Mouse (Mus musculus): ENCODE data around the gene Lamtor4. TPM values are rescaled to one million over a fixed set of nuclear protein-coding genes. Genes with fewer than 3 reads are reported as not detected.
A peak's percentile ranks its signal among the peaks of the same experiment; 100 is the strongest.

The Lamtor4 gene
- polyA plus RNA-seq, 1 experiment from 2014 or later: 85.0 TPM

DNA sequence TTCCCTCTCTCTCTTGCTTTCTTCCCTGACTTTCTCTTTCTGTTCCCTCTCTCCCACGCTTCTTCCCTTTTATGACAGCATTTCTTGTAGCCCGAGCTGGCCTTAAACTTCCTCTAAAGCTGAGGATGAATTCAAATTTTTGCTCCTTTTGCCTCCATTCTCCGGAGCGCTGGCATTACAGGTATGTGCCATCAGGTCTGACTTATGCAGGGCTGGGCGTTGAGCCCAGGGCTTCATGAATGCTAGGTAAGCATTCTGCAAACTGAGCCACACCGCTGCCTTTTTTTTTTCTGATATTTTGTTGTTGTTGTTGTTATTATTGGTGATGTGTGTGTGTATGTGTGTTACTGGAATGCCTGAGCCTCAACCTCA lies 8.9 kb downstream of the Lamtor4 start:
- Histone ChIP-seq H3K4me2 (replicated peaks) (peak overlapping the region; percentile 91), H3K9ac (peak overlapping the region; percentile 96), H3K9me3 (ENCODE audit: control insufficient read depth, low read length) (no peaks in the 10 kb centered on the region), H3K27me3 (ENCODE audit: control insufficient read depth, insufficient read depth, low read length) (no peaks in the 10 kb centered on the region), H3K4me1 (replicated peaks; ENCODE audit: control insufficient read depth, insufficient read depth, low read length) (peaks cover 20% of the 10 kb centered on the region), H3K36me3 (replicated peaks; ENCODE audit: control insufficient read depth, insufficient read depth) (peaks cover 43% of the 10 kb centered on the region), H3K27ac (peak overlapping the region; percentile 82), H3K4me3 (replicated peaks; ENCODE audit: low read length) (peak overlapping the region; percentile 93)
- 14% methylated on average over 6 of the region's 6 CpGs for WGBS
- no peak for ATAC-seq (ENCODE audit: low FRiP score)
- no peak for DNase-seq (ENCODE audit: low spot score)

DNA sequence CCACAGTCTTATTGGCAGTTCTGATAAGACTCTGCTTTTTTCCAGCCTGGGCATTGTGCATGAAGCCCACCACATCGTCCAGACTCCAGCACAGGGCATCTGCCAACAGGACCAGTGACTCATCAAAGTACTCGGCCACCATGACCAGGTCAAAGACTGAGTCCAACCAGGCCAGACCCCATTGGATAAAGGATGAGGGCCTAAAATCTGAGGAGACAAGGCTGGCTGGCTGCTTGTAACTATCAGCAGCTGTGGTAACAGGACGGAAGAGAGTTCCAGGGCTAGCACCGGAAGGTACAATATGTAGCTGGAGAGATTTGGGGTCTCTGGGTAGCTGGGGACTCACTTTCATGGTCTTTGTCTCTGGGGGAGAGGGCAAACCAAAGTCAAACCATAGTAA lies 10.4 kb downstream of the Lamtor4 start:
- no peak overlapping the region for H3K27ac ChIP-seq
- no peaks in the 10 kb centered on the region for H3K27me3 ChIP-seq (ENCODE audit: control insufficient read depth, insufficient read depth, low read length)
- H3K4me1 ChIP-seq (replicated peaks; ENCODE audit: control insufficient read depth, insufficient read depth, low read length): peaks cover 20% of the 10 kb centered on the region
- no peak overlapping the region for H3K4me2 ChIP-seq (replicated peaks)
- no peak overlapping the region for H3K9ac ChIP-seq
- ATAC-seq (ENCODE audit: low FRiP score): no peak
- H3K4me3 ChIP-seq (replicated peaks; ENCODE audit: low read length): no peak overlapping the region
- H3K36me3 ChIP-seq (replicated peaks; ENCODE audit: control insufficient read depth, insufficient read depth): peaks cover 28% of the 10 kb centered on the region
- H3K9me3 ChIP-seq (ENCODE audit: control insufficient read depth, low read length): no peaks in the 10 kb centered on the region
- WGBS: 96% methylated on average over 4 of the region's 4 CpGs
- DNase-seq (ENCODE audit: low spot score): no peak

DNA sequence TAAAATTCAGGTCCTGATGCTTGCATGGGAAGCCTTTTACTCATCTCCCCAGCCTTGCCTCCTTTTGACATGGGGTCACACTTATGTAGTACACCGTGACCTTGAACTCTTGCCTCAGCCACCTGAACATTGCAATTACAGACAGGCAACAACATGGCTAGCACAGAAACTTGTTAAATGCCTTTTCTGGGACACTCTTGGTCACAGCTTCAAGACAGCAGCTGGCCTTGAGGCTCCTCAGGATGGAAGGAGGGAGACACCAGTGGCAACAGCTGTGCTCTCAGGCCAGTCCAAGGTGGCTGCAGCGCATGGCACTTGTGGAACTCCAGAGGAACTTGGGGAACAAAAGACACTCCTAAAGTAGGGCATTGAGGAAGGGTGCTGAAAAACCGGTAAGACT lies 11.8 kb downstream of the Lamtor4 start:
- DNase-seq (ENCODE audit: low spot score): no peak
- 83% methylated on average over 3 of the region's 3 CpGs for WGBS
- Histone ChIP-seq H3K27ac (no peak overlapping the region), H3K36me3 (replicated peaks; ENCODE audit: control insufficient read depth, insufficient read depth) (peaks cover 14% of the 10 kb centered on the region), H3K4me1 (replicated peaks; ENCODE audit: control insufficient read depth, insufficient read depth, low read length) (peaks cover 20% of the 10 kb centered on the region), H3K9me3 (ENCODE audit: control insufficient read depth, low read length) (no peaks in the 10 kb centered on the region), H3K4me2 (replicated peaks) (no peak overlapping the region), H3K4me3 (replicated peaks; ENCODE audit: low read length) (no peak overlapping the region), H3K27me3 (ENCODE audit: control insufficient read depth, insufficient read depth, low read length) (no peaks in the 10 kb centered on the region), H3K9ac (no peak overlapping the region)
- ATAC-seq (ENCODE audit: low FRiP score): no peak

DNA sequence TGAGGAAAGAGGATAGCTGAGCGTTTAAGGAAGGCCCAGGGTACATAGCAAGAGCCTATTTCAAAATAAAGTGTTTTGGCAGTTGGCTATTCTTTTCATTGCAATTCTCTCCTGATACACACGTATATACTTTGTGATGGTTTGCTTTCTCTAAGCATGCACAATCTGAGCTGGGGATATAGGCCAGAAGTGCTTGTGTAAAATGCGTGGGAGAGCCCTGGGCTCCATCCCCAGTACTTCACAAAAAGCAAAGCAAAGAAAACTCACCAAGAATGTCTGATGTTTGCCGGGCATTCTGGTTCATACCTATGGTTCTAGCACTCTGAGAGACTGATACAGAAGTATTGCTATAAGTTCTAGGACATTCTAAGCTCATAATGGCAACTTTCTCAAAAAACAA lies 13.7 kb downstream of the Lamtor4 start:
- no peak overlapping the region for H3K4me3 ChIP-seq (replicated peaks; ENCODE audit: low read length)
- ATAC-seq (ENCODE audit: low FRiP score) (no peak), DNase-seq (ENCODE audit: low spot score) (no peak)
- no peaks in the 10 kb centered on the region for H3K27me3 ChIP-seq (ENCODE audit: control insufficient read depth, insufficient read depth, low read length)
- H3K27ac ChIP-seq: no peak overlapping the region
- H3K36me3 ChIP-seq (replicated peaks; ENCODE audit: control insufficient read depth, insufficient read depth): peaks cover 13% of the 10 kb centered on the region
- H3K4me1 ChIP-seq (replicated peaks; ENCODE audit: control insufficient read depth, insufficient read depth, low read length): peaks cover 17% of the 10 kb centered on the region
- no peak overlapping the region for H3K9ac ChIP-seq
- WGBS: 86% methylated on average over 4 of the region's 4 CpGs
- H3K9me3 ChIP-seq (ENCODE audit: control insufficient read depth, low read length): no peaks in the 10 kb centered on the region
- H3K4me2 ChIP-seq (replicated peaks): no peak overlapping the region

DNA sequence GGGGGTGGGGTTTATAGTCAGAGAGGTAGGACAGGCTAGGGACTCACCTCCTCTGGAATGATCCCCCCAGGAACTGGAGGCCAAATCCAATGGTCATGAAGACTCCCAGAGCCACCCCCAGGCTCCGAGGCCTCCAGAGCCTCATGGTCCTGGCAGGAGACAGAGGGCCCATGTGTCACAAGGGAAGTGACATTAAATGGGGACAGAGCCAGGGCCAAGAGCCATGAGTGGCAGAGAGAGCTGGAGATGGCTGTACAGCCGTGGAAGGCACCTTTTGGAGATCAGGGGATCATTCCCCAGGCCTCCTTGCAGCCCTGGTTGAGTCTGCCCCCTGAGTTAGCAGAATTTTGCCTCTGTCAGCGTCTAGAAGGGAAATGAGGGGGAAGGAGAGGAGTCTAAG lies 15.9 kb downstream of the Lamtor4 start:
- Histone ChIP-seq H3K9me3 (ENCODE audit: control insufficient read depth, low read length) (no peaks in the 10 kb centered on the region), H3K27me3 (ENCODE audit: control insufficient read depth, insufficient read depth, low read length) (no peaks in the 10 kb centered on the region), H3K36me3 (replicated peaks; ENCODE audit: control insufficient read depth, insufficient read depth) (peaks cover 23% of the 10 kb centered on the region), H3K27ac (no peak overlapping the region), H3K4me3 (replicated peaks; ENCODE audit: low read length) (no peak overlapping the region), H3K4me1 (replicated peaks; ENCODE audit: control insufficient read depth, insufficient read depth, low read length) (peaks cover 23% of the 10 kb centered on the region), H3K4me2 (replicated peaks) (no peak overlapping the region), H3K9ac (no peak overlapping the region)
- 47% methylated on average over 3 of the region's 3 CpGs for WGBS
- DNase-seq (ENCODE audit: low spot score) (no peak), ATAC-seq (ENCODE audit: low FRiP score) (no peak)

DNA sequence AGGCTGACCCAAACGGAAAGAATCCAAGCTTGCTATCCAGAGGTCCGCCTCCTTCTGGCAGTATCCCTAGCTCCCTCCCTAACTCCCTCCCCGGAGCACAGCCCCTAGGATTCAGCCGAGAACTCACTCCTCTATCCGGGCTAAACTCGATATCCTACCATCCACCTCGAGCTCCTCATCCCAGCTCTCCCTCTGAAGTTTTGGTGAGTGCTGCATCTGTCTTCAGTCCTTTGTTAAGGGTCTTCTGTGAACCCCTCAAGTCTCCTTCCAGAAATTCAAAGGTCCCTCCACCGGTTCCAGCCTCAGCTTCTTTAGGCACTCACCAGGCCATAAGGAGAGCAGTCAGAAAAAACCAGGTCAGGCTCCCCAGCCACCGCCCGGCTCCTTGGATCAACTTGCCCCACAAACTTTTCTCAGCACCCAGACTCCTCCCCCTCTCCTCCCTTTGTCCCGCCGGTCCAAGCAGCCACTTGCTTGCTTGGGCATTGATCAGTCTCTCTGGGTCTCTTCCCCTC lies 17.2 kb downstream of the Lamtor4 start, which contains the start of gene Gal3st4:
Gene Gal3st4, minus strand, starts transcription at position 432 of the 515 bp plus-strand sequence.
- Histone ChIP-seq H3K27ac (peak within 1 kb of the TSS; percentile 17; the same call in 1 of the 2 replicates), H3K27me3 (ENCODE audit: control insufficient read depth, insufficient read depth, low read length) (no peaks in the 10 kb centered on the region), H3K4me3 (replicated peaks; ENCODE audit: low read length) (peak within 1 kb of the TSS; percentile 4; the same call in 1 of the 2 replicates), H3K9ac (peak within 1 kb of the TSS; percentile 45), H3K4me2 (replicated peaks) (peak within 1 kb of the TSS; percentile 39), H3K9me3 (ENCODE audit: control insufficient read depth, low read length) (no peaks in the 10 kb centered on the region), H3K36me3 (replicated peaks; ENCODE audit: control insufficient read depth, insufficient read depth) (peaks cover 29% of the 10 kb centered on the region), H3K4me1 (replicated peaks; ENCODE audit: control insufficient read depth, insufficient read depth, low read length) (peaks cover 36% of the 10 kb centered on the region)
- DNase-seq (ENCODE audit: low spot score) (no peak), ATAC-seq (ENCODE audit: low FRiP score) (no peak)
- WGBS: 1% methylated on average over 12 of the region's 12 CpGs

DNA sequence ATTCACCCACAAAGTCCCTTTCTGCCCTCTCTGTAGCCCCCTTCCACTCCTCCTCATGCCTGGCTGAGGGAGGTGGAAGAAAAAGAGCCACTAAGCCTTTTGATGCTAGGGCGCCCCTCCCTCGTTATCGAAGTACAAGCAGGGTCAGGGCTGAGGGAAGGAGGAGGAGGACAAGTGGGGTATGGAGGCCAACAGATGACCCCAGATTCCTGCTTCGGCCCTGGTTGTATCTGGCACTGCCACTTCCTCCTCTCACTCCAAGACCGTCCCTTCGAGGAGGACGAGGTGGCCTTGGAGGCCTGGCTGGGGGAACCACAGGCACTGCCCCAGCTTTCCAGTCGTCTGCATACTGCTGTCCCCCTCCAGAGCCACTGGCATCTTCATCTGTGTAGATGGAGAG lies 18.9 kb downstream of the Lamtor4 start:
- Histone ChIP-seq H3K9ac (no peak overlapping the region), H3K36me3 (replicated peaks; ENCODE audit: control insufficient read depth, insufficient read depth) (peaks cover 38% of the 10 kb centered on the region), H3K27ac (no peak overlapping the region), H3K9me3 (ENCODE audit: control insufficient read depth, low read length) (no peaks in the 10 kb centered on the region), H3K4me1 (replicated peaks; ENCODE audit: control insufficient read depth, insufficient read depth, low read length) (peaks cover 52% of the 10 kb centered on the region), H3K4me2 (replicated peaks) (no peak overlapping the region), H3K27me3 (ENCODE audit: control insufficient read depth, insufficient read depth, low read length) (no peaks in the 10 kb centered on the region), H3K4me3 (replicated peaks; ENCODE audit: low read length) (no peak overlapping the region)
- no peak for DNase-seq (ENCODE audit: low spot score)
- 42% methylated on average over 8 of the region's 8 CpGs for WGBS
- no peak for ATAC-seq (ENCODE audit: low FRiP score)

DNA sequence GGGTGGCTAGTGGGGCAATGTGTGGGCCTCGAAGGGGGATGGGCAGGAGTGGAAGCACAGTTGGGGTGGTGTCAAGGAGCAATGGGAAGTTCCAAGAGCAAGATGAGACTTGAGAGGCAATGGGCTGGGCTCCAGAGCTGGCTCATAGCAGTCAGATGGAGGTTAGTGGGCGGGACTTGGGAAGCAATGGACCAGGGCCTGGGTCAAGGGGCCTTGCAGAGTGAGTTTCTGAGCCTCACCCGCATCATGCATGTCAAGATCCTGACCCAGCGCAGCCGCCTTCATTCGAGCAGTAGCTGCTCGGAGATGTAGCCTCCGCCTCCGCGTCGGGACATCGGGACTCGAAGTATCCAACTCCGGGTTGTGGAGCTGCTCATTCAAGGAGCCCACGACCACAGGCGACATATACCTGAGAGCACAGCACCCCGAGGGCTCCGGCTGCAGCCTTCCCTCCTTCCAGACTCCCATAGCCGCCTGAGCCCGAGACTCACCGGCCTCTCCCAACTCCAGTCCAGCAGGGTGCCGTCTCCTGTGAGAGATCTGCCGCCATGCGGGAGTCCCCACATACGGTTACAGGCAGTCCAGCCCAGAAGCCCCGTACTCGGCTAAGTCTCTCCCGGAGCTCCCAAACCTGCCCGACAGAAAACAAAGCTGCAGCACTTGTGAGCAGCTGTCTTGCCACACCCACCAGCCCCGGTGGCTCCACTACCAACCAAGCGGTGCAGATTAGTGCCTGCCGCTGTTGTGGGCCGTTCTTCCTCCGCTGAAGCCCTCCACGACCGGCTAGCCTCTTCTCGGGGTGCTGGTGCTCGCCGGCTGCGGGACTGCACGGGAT lies 20.2 kb downstream of the Lamtor4 start:
- Histone ChIP-seq H3K27ac (no peak overlapping the region), H3K36me3 (replicated peaks; ENCODE audit: control insufficient read depth, insufficient read depth) (peaks cover 38% of the 10 kb centered on the region), H3K4me1 (replicated peaks; ENCODE audit: control insufficient read depth, insufficient read depth, low read length) (peaks cover 52% of the 10 kb centered on the region), H3K27me3 (ENCODE audit: control insufficient read depth, insufficient read depth, low read length) (no peaks in the 10 kb centered on the region), H3K9me3 (ENCODE audit: control insufficient read depth, low read length) (peaks cover 1% of the 10 kb centered on the region; the same call in 1 of the 2 replicates), H3K9ac (peak overlapping the region; percentile 64), H3K4me2 (replicated peaks) (peak overlapping the region; percentile 62), H3K4me3 (replicated peaks; ENCODE audit: low read length) (peak overlapping the region; percentile 32)
- DNase-seq (ENCODE audit: low spot score) (no peak), ATAC-seq (ENCODE audit: low FRiP score) (no peak)
- WGBS: 8% methylated on average over 41 of the region's 41 CpGs

DNA sequence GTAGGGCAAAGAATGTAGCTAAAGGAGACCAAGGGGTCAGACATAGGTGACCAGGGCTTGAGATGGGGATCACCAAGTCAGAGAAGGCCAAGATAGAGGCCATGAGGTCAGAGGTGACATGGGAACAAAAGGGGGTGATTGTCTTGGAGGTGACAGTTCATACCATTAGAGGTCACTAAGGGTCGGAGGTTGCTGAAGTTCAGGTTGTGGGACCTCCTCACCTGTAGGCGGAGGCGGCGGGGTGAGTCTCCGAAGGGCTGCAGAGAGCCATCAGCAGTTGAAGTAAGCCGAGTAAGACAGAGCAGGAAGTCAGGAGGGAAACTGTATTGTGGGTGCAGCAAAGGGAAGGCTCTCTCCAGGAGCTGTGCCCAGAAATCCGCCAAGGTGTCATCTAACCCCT lies 22.7 kb downstream of the Lamtor4 start:
- DNase-seq (ENCODE audit: low spot score) (no peak), ATAC-seq (ENCODE audit: low FRiP score) (no peak)
- Histone ChIP-seq H3K9me3 (ENCODE audit: control insufficient read depth, low read length) (peaks cover 7% of the 10 kb centered on the region; the same call in 1 of the 2 replicates), H3K27ac (no peak overlapping the region), H3K4me2 (replicated peaks) (peak overlapping the region; percentile 68), H3K4me3 (replicated peaks; ENCODE audit: low read length) (peak overlapping the region; percentile 54), H3K9ac (peak overlapping the region; percentile 71), H3K36me3 (replicated peaks; ENCODE audit: control insufficient read depth, insufficient read depth) (peaks cover 38% of the 10 kb centered on the region), H3K4me1 (replicated peaks; ENCODE audit: control insufficient read depth, insufficient read depth, low read length) (peaks cover 52% of the 10 kb centered on the region), H3K27me3 (ENCODE audit: control insufficient read depth, insufficient read depth, low read length) (no peaks in the 10 kb centered on the region)
- WGBS: 83% methylated on average over 7 of the region's 7 CpGs

Data from hindbrain, embryonic 14.5 days (tissue).